Mouse (Mus musculus) thymus, postnatal 0 days (tissue): ENCODE measurements around the gene Wdfy3. TPM values are rescaled to one million over a fixed set of nuclear protein-coding genes. Genes with fewer than 3 reads are reported as not detected.

Source experiments
- DNase-seq: peaks from one replicate; pipeline ENCODE4 v3.0.0-alpha.2; 2015; ENCODE audit warnings: low spot score
- polyA plus RNA-seq: library from polyadenylated mRNA; unstranded; fragments of >200 nt; fragmentation: Nextera tagmentation; extraction: Ambion mirVana; gene quantifications from 2 replicates; pipeline ENCODE4 v1.2.1, GENCODE M21; 2015

Gene Wdfy3
- polyA plus RNA-seq, 1 experiment from 2014 or later = 2.0 TPM

GRCm38 (mm10) chr5:101836221-101836620 lies 233.5 kb downstream of the Wdfy3 start:
- no peak for DNase-seq

- no peak for DNase-seq
These were observed 235.8 kb downstream of the Wdfy3 start for GRCm38 (mm10) chr5:101833875-101834274.

DNA sequence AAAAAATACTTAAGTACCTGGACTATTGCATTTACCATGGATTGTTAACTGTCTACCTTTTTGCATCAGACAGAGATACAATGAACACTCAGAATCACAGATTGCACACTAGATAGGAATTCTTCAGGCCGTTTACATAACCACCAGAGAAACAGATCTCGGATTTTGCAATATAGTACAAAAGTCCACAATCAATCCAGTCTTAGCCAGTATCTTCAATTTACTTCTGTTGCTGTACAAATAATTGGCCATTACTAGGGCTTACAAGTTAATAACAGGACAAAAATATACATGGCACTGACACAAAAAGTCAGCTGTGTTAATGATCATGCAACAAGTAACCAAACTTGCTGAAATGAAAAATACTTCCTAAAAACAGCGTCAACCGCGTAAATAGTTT lies 236.7 kb downstream of the Wdfy3 start:
- DNase-seq = no peak

DNA sequence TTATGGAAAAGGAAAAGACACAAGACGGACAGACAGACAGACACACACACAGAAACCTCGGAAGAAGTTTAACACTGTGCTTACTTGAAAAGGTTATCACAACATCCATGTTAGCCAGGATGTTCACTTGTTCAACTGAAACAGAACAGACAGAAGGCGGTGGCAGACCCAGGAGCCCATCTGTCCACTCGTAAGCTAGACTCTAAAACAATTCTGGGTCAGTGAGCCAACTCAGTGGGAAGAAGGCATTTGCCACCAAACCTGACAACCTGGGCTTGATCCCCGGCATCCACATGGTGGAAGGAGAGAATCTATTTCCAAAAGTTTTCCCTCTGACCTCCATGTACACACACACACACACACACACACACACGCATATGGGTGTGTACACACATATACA lies 237.7 kb downstream of the Wdfy3 start:
- no peak for DNase-seq

DNA sequence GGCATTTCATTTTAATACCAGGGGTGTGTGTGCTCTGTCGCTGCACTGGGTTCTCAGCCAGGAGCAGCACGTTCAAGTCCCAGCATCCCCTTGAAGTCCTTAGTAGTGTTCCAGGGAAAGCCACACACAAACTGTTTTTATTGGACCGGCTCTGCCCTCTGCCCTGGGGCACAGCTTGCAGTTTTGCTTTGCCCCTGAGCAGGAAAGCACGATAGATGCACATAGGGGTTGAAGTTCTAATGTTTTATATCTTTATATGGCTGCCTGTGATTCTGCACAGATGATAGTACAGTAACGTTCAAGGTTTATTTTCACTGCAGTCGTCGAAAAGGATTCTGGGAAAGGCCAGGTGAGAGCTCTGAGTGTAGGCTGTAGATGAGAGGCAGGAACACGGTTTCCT lies 239.5 kb downstream of the Wdfy3 start:
- no peak for DNase-seq

- DNase-seq = no peak
These were observed 240.8 kb downstream of the Wdfy3 start for GRCm38 (mm10) chr5:101828932-101829331.

DNA sequence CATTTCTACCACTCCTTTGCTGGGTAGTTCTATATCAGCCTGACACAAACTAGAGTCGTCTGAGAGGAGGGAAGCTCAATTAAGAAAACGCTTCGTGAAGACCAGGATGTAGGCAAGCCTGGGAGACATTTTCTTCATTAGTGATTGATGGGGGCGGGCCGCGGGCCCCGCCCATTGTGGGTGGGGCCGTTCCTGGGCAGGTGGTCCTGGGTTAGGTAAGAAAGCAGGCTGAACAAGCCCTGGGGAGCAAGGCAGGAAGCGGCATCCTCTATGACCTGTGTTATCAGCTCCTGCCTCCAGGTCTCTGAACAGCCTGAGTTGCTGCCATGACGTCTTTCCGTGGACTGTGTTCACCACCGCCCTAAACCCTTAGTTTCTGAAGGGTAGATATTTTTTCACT lies 242.2 kb downstream of the Wdfy3 start:
- DNase-seq = no peak

- DNase-seq = no peak
These were observed 243.2 kb downstream of the Wdfy3 start for GRCm38 (mm10) chr5:101826531-101826970.

DNA sequence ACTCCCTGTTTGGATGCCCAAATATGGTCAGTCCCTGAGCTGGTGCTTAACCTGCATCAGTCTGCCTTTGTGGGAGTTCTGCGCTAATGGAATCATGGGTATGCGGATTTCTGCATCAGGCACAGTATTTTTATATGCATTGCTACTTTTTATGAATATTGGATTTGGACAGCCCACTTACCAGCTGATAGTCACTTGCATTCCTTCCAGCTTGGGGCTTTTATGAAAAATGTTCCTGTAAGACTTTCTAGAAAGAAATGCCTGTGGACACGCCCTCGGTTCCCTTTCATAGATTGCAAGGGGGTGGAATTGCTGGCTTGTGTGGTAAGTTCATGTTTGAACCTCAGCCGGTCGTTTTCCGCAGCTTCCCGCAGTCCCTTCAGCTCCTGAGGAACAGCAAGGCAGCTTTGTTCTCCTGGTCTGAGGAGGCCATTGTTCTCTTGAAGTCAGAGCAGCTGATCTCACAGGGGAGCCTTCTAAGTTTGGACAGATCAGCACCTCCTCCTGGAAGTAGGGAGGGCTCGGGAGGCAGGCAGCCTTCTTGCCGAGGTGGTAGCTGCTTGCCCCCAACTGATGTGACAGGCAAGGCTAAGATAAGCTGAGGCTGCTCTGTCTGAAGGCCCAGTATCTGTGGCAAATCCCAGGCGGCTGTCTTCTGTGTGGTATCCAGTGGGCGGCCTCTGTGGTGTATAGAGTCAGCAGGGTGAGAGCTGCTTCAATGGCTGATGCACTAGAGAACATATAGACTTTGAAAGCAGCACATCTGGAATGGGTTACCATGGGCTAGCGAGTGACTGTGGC lies 244.4 kb downstream of the Wdfy3 start:
- DNase-seq = no peak

GRCm38 (mm10) chr5:101822311-101822670 lies 247.4 kb downstream of the Wdfy3 start:
- DNase-seq = no peak

DNA sequence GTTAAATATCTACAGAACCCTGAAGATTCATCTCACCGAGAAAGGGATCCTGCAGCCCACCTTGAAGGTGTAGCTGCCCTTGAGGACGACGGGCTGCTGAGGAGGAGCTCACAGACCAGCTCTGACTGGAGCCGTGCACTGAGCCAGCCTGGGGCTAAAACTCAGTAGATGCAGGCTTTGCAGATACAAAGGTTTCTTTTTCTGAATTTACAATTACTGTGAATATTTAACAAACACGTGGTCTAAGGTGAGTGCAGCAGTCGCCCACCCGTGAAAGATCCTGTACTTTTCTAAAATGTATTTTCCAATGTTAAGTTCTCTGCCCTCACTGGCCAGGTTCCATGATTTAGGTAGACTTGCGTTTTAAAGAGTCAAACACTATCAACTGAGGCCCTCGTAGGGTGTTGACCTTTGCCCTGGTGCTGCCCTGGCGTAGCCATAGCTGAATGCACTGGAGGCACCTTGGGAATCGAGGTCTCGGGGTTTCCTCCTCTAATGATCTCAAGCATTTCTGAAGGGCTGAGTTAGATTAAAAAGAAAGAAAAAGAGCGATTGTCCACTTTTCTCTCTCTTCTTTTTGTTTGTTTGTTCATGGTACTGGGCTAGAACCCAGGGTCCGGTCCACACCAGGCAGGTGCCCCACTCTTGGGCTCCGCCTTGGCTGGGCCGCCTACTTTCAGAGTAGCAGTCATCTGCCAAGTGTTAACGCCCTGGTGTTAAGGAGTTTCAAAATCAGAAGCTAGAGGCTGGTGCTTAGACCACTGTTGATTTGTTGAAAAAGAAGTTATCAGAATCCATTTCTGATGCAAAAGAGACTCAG lies 248.0 kb downstream of the Wdfy3 start:
- no peak for DNase-seq

- DNase-seq = no peak
These were observed 248.7 kb downstream of the Wdfy3 start for GRCm38 (mm10) chr5:101821052-101821451.

DNA sequence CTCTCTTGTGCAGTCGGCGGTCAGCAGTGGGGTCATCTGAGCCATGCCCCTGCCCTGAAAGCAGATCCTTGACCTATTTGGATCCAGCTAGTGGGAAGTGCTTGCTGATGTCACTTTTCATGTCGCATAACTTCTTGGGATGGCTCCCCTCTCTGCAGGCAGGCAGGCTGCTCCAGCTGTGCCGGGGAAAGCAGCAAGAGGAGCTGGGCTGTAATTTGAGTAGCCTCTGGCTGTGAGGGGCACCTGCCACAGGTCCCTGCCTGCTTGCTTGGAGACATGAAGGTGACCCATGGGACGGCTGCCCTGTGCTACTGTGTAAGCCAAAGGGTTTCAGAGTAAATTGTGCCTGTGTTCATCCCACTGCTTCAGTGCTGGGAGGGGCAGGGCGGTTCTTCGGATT lies 249.9 kb downstream of the Wdfy3 start:
- DNase-seq = no peak

DNA sequence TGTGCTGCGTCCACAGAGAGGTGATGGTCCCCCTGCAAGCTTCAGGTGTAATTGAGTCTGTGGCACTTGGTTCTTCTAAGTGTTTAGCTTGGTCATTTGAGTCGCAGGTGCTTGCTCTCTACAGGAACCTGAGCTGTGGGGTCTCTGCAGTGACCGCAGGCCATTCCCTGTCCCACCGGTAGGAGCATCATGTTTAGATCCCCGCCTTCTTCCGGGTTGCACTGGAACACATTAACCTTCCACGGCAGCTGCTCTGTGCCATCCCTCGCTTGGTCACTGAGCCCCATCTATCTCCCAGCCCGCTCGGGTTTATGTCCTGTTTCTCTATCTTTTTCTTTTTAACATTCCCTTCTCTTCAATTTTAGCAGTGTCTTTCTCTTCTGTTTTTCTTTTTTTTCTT lies 250.5 kb downstream of the Wdfy3 start:
- DNase-seq = no peak

DNA sequence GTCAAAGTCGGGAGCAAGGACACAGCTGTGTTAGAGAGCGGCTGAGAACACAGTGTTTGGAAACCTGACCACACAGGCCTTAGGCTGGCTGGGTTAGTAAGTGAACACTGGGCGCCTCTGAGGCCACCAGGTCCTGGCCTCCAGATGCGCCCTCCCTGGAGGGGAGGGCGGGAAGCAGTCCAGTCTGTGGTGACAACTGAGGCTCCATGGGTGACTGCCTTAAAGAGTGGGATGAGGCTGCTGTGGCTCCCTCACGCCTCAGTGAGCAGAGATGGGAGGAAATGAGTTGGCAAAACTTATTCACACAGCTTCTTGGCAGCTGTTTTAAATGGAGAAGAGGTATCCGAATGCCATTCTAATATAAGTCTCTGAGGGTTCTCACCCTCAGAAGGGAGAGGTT lies 252.9 kb downstream of the Wdfy3 start:
- DNase-seq = no peak

DNA sequence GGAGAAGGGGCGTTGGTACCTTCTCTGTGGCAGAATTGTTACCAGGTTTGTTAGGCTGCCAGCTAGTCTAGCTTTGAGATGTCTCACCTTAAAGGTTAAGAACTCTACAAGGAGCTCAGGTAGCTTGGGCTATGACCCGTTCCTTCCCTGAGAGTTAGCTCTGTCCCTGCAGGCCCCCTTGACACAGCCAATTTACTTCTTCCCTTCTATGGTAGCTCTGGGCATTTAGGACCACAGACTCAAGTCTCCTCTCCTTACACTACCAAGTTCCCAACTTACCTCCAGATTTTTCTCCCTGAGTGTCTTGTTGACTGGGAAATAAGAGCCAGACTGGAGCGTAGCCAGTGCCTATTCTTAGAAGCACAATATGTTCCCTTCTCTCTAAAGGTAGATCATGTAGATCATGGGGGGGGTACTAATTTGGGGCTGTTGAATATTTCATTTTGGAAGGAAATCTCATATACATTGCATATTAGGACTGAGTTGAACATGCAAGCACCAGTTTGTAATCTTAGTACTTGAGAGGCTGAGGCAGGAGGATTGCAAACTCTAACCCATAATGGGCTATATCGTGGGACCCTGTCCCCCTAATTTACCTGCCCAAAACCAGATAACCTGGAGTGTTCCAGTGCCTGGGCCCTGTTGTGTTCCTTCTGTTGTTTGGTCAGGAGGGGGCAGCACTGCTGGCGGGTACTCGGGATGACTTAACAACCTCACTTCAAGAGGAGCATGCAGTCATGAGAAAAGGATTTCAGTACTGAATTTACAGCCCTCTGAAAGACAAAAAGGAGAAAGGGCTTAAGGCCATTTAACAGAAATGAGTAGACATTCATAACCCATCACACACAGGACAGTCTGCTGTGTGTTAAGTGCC lies 258.2 kb downstream of the Wdfy3 start:
- DNase-seq = peak; percentile 4

DNA sequence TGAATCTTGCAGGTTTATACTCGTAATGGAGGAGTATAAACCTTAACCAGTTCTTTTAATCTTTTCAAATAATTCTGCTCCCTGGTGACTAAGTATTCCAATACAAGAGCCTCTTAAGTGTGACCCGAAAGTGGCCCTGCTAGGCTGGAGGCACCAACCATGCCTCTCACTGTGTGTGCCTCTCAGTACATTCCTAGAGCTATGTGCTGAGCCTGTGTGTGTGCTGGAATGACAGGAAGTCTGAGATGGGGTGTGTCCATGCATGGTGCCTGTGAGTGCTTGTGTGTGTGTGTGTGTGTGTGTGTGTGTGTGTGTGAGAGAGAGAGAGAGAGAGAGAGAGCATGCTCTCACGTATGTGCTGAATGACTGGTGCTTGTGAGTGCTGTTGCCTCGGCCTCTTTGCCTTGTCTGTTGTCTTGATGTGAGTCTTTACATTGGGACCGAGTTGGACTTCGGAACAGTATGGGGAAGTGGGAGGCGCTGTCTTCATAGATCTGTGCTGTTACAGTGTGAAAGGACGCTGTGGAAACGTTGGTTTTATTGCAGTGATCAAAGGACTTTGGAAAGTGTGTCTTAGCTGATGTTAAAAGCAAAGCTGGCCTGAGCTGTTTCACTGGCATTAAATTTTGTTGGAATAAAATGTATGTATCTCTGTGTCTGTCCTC lies 267.2 kb downstream of the Wdfy3 start:
- DNase-seq = no peak

- DNase-seq = no peak
These were observed 267.8 kb downstream of the Wdfy3 start for GRCm38 (mm10) chr5:101801891-101802290.

DNA sequence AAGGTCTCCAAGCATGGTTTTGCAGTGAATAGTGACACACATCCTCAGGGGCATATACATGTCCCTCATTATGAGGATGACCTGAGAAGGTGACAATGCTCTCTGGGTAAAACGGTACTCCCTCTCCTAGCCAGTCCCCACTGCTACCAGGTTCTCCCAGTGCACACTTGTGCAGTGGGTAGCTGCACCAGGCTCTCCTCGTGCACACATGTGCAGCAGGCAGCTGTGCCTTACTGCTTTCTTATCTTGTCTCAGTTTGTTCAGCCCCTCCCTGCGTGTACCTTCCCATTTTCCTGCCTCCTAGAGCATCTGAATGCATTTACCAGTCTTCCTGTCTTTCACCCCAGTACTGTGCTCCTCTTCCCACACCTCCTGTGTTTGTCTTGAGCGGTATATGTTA lies 277.1 kb downstream of the Wdfy3 start:
- DNase-seq = no peak

DNA sequence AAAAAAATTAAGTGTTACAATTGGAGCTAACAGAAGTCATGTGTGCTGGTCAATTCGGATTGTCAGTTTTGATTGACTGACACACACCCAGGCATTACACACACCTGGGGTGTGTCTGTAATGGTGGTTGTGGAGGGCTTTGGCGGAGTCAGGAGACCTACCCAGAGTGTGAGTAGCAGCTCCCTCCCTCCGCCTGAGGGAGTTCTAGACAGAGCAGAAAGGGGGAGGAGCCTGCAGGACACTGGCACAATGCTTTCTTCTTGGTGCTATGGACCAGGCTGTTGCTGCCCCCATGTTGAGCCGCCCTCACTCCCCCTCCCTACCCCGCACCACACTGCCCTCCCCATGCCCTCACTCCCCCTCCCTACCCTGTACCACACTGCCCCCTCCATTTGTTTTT lies 279.2 kb downstream of the Wdfy3 start:
- DNase-seq = no peak

DNA sequence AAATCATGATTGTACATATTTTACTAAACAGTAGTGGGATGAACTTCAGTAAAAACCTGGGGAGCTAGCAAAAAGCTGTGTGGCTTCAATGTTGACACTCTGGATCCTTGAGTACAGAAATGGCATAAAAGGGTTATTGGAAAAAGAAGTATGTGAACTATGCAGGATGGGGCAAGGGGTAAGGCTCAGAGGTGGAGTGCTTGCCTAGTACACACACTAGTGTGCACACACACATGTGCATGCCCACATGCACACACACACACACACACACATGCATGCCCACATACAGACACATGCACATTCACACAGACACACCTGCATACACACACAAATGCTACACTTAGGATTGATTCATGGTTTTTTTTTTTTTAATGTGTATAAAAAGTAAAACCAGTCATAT lies 280.0 kb downstream of the Wdfy3 start:
- DNase-seq = no peak
